9 mouse cellular contexts compared by ENCODE assay signal in the genomic region with DNA sequence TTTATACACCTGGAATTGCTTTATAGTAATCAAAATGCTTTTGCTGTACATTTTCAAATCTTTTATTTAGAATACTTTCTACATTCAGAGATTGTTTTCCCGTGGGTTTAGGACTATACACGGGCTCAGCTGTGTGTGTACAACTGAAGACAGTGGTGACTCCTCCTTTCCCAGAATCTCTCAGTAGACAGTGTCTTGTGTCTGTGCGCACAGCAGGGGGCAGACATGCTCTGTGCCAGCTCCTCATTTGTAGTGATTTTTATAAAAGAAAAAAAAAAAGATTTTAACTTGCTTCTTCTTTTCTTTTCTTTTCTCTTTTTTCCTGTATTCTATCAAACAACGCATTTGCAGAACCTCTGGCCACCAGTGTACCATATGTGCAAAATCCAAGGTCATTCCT.
DNase-seq lines count a peak whose midpoint lies in the region; ATAC-seq lines count a peak whose summit lies in the region.
"Had no signal": no experiment of that assay in that cellular context is flagged by ENCODE, and none has a peak within 500 bp of the region (broad histone marks: within the 10 kb centered on the region; RNA-seq: fewer than 3 reads in every experiment).

No protein-coding gene starts in this region.

- no peaks in the 10 kb centered on the region for H3K4me1 ChIP-seq in hindbrain, embryonic 11.5 days (replicated peaks; ENCODE audit: control insufficient read depth, insufficient read depth, low read length)
- no peaks in the 10 kb centered on the region for H3K4me1 ChIP-seq in neural tube, embryonic 11.5 days (ENCODE audit: control insufficient read depth, insufficient read depth, low read length)
- H3K4me1 ChIP-seq: limb, embryonic 13.5 days had no signal

- no peak overlapping the region for H3K27ac ChIP-seq in hindbrain, embryonic 11.5 days (ENCODE audit: low read depth, low read length)
- no peak overlapping the region for H3K27ac ChIP-seq in neural tube, embryonic 11.5 days (ENCODE audit: low read depth, low read length)
- H3K27ac ChIP-seq: limb, embryonic 13.5 days had no signal

- ATAC-seq in hindbrain, embryonic 11.5 days (ENCODE audit: low FRiP score): peak; percentile 72; the same call in 1 of the 2 replicates
- ATAC-seq in neural tube, embryonic 11.5 days (ENCODE audit: insufficient read depth, low FRiP score, low TSS enrichment): no peak

- no peaks in the 10 kb centered on the region for H3K27me3 ChIP-seq in hindbrain, embryonic 11.5 days (ENCODE audit: control insufficient read depth, insufficient read depth, low read length)
- H3K27me3 ChIP-seq in neural tube, embryonic 11.5 days (ENCODE audit: control insufficient read depth, insufficient read depth, low read length): no peaks in the 10 kb centered on the region

- H3K36me3 ChIP-seq in hindbrain, embryonic 11.5 days (ENCODE audit: control insufficient read depth, insufficient read depth, low read length): no peaks in the 10 kb centered on the region
- H3K36me3 ChIP-seq in neural tube, embryonic 11.5 days (ENCODE audit: control insufficient read depth, insufficient read depth, low read length): no peaks in the 10 kb centered on the region
- H3K36me3 ChIP-seq: limb, embryonic 13.5 days had no signal

- no peak overlapping the region for H3K4me3 ChIP-seq in hindbrain, embryonic 11.5 days (ENCODE audit: low read depth, low read length)
- H3K4me3 ChIP-seq in neural tube, embryonic 11.5 days (ENCODE audit: low read depth, low read length): no peak overlapping the region
- H3K4me3 ChIP-seq: limb, embryonic 13.5 days had no signal

- DNase-seq in heart, postnatal 10 days: peak; percentile 36 to 46
- no peak for DNase-seq in heart, postnatal 25 days (ENCODE audit: low spot score)
- DNase-seq in MEL-GATA-1-ER (ENCODE audit: extremely low read depth, low read depth): peak; percentile 1
- peak; percentile 67 for DNase-seq in embryo, embryonic 10 days (ENCODE audit: low spot score)
- DNase-seq in hindbrain, embryonic 11.5 days (ENCODE audit: low spot score): peak; percentile 71
- DNase-seq in left cerebral cortex, postnatal 25 days (ENCODE audit: low spot score in 2 of 2): peak; percentile 54 to 71
- DNase-seq in neural tube, embryonic 11.5 days (ENCODE audit: low spot score): peak; percentile 56
- DNase-seq in heart, adult 9 months (ENCODE audit: low spot score in 2 of 2): no peak

- H3K9me3 ChIP-seq in hindbrain, embryonic 11.5 days (ENCODE audit: control insufficient read depth, low read length): no peaks in the 10 kb centered on the region
- H3K9me3 ChIP-seq in neural tube, embryonic 11.5 days (ENCODE audit: control insufficient read depth, low read length): no peaks in the 10 kb centered on the region
- H3K9me3 ChIP-seq: limb, embryonic 13.5 days had no signal

- H3K9ac ChIP-seq in hindbrain, embryonic 11.5 days (ENCODE audit: low read depth, low read length): no peak overlapping the region
- H3K9ac ChIP-seq in neural tube, embryonic 11.5 days (ENCODE audit: low read length): no peak overlapping the region
- H3K9ac ChIP-seq: limb, embryonic 13.5 days had no signal

- WGBS in hindbrain, embryonic 11.5 days: 55% methylated on average over 4 of the region's 4 CpGs
- WGBS in neural tube, embryonic 11.5 days: 64% methylated on average over 4 of the region's 4 CpGs

- no peak overlapping the region for H3K4me2 ChIP-seq in hindbrain, embryonic 11.5 days (replicated peaks; ENCODE audit: low read depth, low read length)
- H3K4me2 ChIP-seq in neural tube, embryonic 11.5 days (ENCODE audit: low read depth): no peak overlapping the region
- H3K4me2 ChIP-seq: limb, embryonic 13.5 days had no signal

- intact Hi-C loops in heart, postnatal 10 days (cut with DNase I): no loop called here
- intact Hi-C loops in heart, postnatal 25 days (cut with DNase I): no loop called here
- intact Hi-C loops in left cerebral cortex, postnatal 25 days (cut with DNase I): loop anchor here (2.0 to 10.0 kb wide), 2 partner anchors 819 to 1359 kb away; no protein-coding TSS in a partner anchor

Comparison
In these comparisons a context has a peak if more than half of its experiments do, and no peak if none do; other contexts are left out.
1. DNase-seq: peak in heart, postnatal 10 days (2 of 2), MEL-GATA-1-ER (single experiment), embryo, embryonic 10 days (single experiment), hindbrain, embryonic 11.5 days (single experiment), left cerebral cortex, postnatal 25 days (2 of 2) and neural tube, embryonic 11.5 days (single experiment); none in heart, postnatal 25 days (single experiment) and heart, adult 9 months (0 of 2).